Comparison of ENCODE assay signal across 8 mouse cellular contexts in genomic region chrX:85048141-85049110, GRCm38 (mm10).
DNase-seq lines count a peak whose midpoint lies in the region; ATAC-seq and TF ChIP-seq lines count a peak whose summit lies in the region.

No protein-coding gene starts in this region.

- DNase-seq in ES-E14 (ENCODE audit: low read depth, low spot score), result peak; percentile 30
- DNase-seq in cerebellum, adult 8-10 months, result peak; percentile 41
- peak; percentile 16 for DNase-seq in forelimb bud, embryonic 11.5 days (ENCODE audit: low read depth, low spot score)
- peak; percentile 12 to 13 for DNase-seq in layer of hippocampus, adult 8-10 months (ENCODE audit: low spot score in 2 of 2)
- DNase-seq in lung, postnatal 0 days (ENCODE audit: low spot score), result peak; percentile 61
- peak; percentile 71 for DNase-seq in ovary, postnatal 36 days (ENCODE audit: low spot score)
- DNase-seq in thymus, postnatal 4 days, result peak; percentile 38

- no peak for TF ChIP-seq EP300 in lung, postnatal 0 days (IDR thresholded peaks at IDR 0.05)

- H3K4me1 ChIP-seq in ES-E14 (ENCODE audit: control insufficient read depth in 2 of 2, insufficient read depth in 2 of 2, low read length in 2 of 2, poor library complexity in 1 of 2), result 0 out of 4 replicates have a peak, but pooled peaks cover 0 to 1% of the 10 kb centered on the region in 2 experiments
- no peaks in the 10 kb centered on the region for H3K4me1 ChIP-seq in lung, postnatal 0 days (ENCODE audit: insufficient read depth, low read depth, low read length)

- WGBS in lung, postnatal 0 days, result 10% methylated on average over 27 of the region's 47 CpGs

- H3K27ac ChIP-seq in ES-E14 (ENCODE audit: insufficient read depth, low read depth, low read length, poor library complexity, severe bottlenecking), result peak overlapping the region; percentile 84
- H3K27ac ChIP-seq in lung, postnatal 0 days (ENCODE audit: low read length), result peak overlapping the region; percentile 68

- peak; percentile 81 to 84 for ATAC-seq in hematopoietic stem cell, adult 5-6 weeks (replicated peaks in 1 of 2; ENCODE audit: insufficient read depth in 1 of 2, low FRiP score in 2 of 2, low TSS enrichment in 1 of 2, low read depth in 1 of 2, poor library complexity in 2 of 2, severe bottlenecking in 2 of 2)
- ATAC-seq in lung, postnatal 0 days, result peak; percentile 96

- H3K36me3 ChIP-seq in ES-E14 (ENCODE audit: control insufficient read depth, insufficient read depth, low read length, poor library complexity, severe bottlenecking), result no peaks in the 10 kb centered on the region
- H3K36me3 ChIP-seq in lung, postnatal 0 days (ENCODE audit: insufficient read depth, low read length), result no peaks in the 10 kb centered on the region

- no peaks in the 10 kb centered on the region for H3K9me3 ChIP-seq in ES-E14 (ENCODE audit: control insufficient read depth, insufficient read depth, low read depth, low read length)
- H3K9me3 ChIP-seq in lung, postnatal 0 days (ENCODE audit: low read length), result no peaks in the 10 kb centered on the region

- H3K4me3 ChIP-seq in ES-E14 (ENCODE audit: insufficient read depth in 1 of 2, low read depth in 1 of 2, low read length in 2 of 2, poor library complexity in 1 of 2, severe bottlenecking in 1 of 2), result peak overlapping the region; percentile 83 to 98
- H3K4me3 ChIP-seq in lung, postnatal 0 days (ENCODE audit: low read depth, low read length), result peak overlapping the region; percentile 53

- H3K27me3 ChIP-seq in lung, postnatal 0 days (replicated peaks; ENCODE audit: insufficient read depth, low read length), result no peaks in the 10 kb centered on the region

- peak overlapping the region; percentile 96 for H3K9ac ChIP-seq in ES-E14 (ENCODE audit: insufficient read depth, low read depth, low read length, poor library complexity, severe bottlenecking)
- peak overlapping the region; percentile 39; the same call in 1 of the 2 replicates for H3K9ac ChIP-seq in lung, postnatal 0 days (replicated peaks; ENCODE audit: low read depth)

- H3K4me2 ChIP-seq in lung, postnatal 0 days (replicated peaks; ENCODE audit: low read depth, low read length), result peak overlapping the region; percentile 60

- in situ Hi-C loops in ES-E14 (cut with MboI; ENCODE audit: low sequenced_read_pairs in 2 of 2, unreplicated experiment in 2 of 2), result no loop called here

- no peak for TF ChIP-seq CTCF in lung, postnatal 0 days (IDR thresholded peaks at IDR 0.05)

TF ChIP-seq in ES-E14, 5 proteins besides CTCF, POLR2A, EP300 and RAD21:
- no peak for TF ChIP-seq CHD2 (IDR thresholded peaks at IDR 0.05; ENCODE audit: low read depth, low read length)
- no peak for TF ChIP-seq ZNF384 (IDR thresholded peaks at IDR 0.05; ENCODE audit: low read depth, low read length)
- no peak for TF ChIP-seq HCFC1 (IDR thresholded peaks at IDR 0.05; ENCODE audit: borderline replicate concordance, insufficient read depth, low read length)
- no peak for TF ChIP-seq MAFK (IDR thresholded peaks at IDR 0.05; ENCODE audit: insufficient read depth, low read depth, low read length)
- no peak for TF ChIP-seq ZC3H11A (IDR thresholded peaks at IDR 0.05; ENCODE audit: borderline replicate concordance, low read depth, low read length)

Comparison
In these comparisons a context has a peak if more than half of its experiments do, and no peak if none do; other contexts are left out.
1. Peak in every context shown above with its lines: DNase-seq, ATAC-seq, H3K4me3 ChIP-seq and H3K27ac ChIP-seq.
2. DNase-seq: peak in every context shown above with its lines; median percentile 71 in ovary, postnatal 36 days; 61 in lung, postnatal 0 days; 41 in cerebellum, adult 8-10 months; 38 in thymus, postnatal 4 days; 30 in ES-E14; 16 in forelimb bud, embryonic 11.5 days; 12 in layer of hippocampus, adult 8-10 months.